Mouse (Mus musculus) v-Abl transformed pro-B cells (cell line): ENCODE data around the gene Vmo1.
"Not testable (repeated sequence)": the region's sequence is repeated elsewhere in the genome, so short reads cannot be mapped to it uniquely, and the experiment has no call there.

Experiments used
- in situ Hi-C, 2 experiments: fragments of 400-800 bp; cut with MboI; formaldehyde crosslinking; loops; one replicate each; pipeline ENCODE4 v1.15.1; 2025; ENCODE audit not compliant: unreplicated experiment in 2 of 2

The Vmo1 gene

GRCm38 (mm10) chr11:70489684-70490083, 24.7 kb downstream of the Vmo1 start:
- in situ Hi-C loops, result loop anchor here (25.0 kb wide), 2 partner anchors 402 to 1027 kb away; partner anchors contain the start of gene Asgr2 (in 1 of the 2)

- in situ Hi-C loops, result loop anchor here (25.0 kb wide), 2 partner anchors 402 to 1027 kb away; partner anchors contain the start of gene Asgr2 (in 1 of the 2)
Observed at GRCm38 (mm10) chr11:70489138-70489537, 25.3 kb downstream of the Vmo1 start.

- in situ Hi-C loops, result loop anchor here (25.0 kb wide), 2 partner anchors 401 to 1026 kb away; partner anchors contain the start of gene Asgr2 (in 1 of the 2)
Observed at GRCm38 (mm10) chr11:70487816-70488215, 26.6 kb downstream of the Vmo1 start.

- in situ Hi-C loops, result loop anchor here (25.0 kb wide), 2 partner anchors 398 to 1023 kb away; partner anchors contain the start of gene Asgr2 (in 1 of the 2)
Observed at GRCm38 (mm10) chr11:70485498-70485897, 28.9 kb downstream of the Vmo1 start.

- in situ Hi-C loops, result loop anchor here (25.0 kb wide), 2 partner anchors 388 to 1013 kb away; partner anchors contain the start of gene Asgr2 (in 1 of the 2)
Observed at GRCm38 (mm10) chr11:70474872-70475534, 39.4 kb downstream of the Vmo1 start.

GRCm38 (mm10) chr11:70473291-70473690, 41.1 kb downstream of the Vmo1 start:
- in situ Hi-C loops, result not testable (repeated sequence)

GRCm38 (mm10) chr11:70472716-70473115, 41.7 kb downstream of the Vmo1 start:
- in situ Hi-C loops, result no loop called here

GRCm38 (mm10) chr11:70469764-70470163, 44.7 kb downstream of the Vmo1 start:
- in situ Hi-C loops, result no loop called here

- in situ Hi-C loops, result no loop called here
Observed at GRCm38 (mm10) chr11:70467902-70468619, 46.4 kb downstream of the Vmo1 start.

- in situ Hi-C loops, result no loop called here
Observed at GRCm38 (mm10) chr11:70465824-70466223, 48.6 kb downstream of the Vmo1 start.

GRCm38 (mm10) chr11:70465211-70465610, 49.2 kb downstream of the Vmo1 start:
- in situ Hi-C loops, result no loop called here

- in situ Hi-C loops, result loop anchor here in 1 of 2 experiments (5.0 kb wide), 1 partner anchor 38 kb away; no protein-coding TSS in a partner anchor
Observed at GRCm38 (mm10) chr11:70463970-70464369, 50.4 kb downstream of the Vmo1 start.
